Mouse (Mus musculus): ENCODE data around the gene Fbln1. TPM values are rescaled to one million over a fixed set of nuclear protein-coding genes. Genes with fewer than 3 reads are reported as not detected.
A peak's percentile ranks its signal among the peaks of the same experiment; 100 is the strongest.
"Not testable (repeated sequence)": the region's sequence is repeated elsewhere in the genome, so short reads cannot be mapped to it uniquely, and the experiment has no call there.

The Fbln1 gene
- polyA plus RNA-seq, 1 experiment from 2014 or later, result 47.4 TPM

DNA sequence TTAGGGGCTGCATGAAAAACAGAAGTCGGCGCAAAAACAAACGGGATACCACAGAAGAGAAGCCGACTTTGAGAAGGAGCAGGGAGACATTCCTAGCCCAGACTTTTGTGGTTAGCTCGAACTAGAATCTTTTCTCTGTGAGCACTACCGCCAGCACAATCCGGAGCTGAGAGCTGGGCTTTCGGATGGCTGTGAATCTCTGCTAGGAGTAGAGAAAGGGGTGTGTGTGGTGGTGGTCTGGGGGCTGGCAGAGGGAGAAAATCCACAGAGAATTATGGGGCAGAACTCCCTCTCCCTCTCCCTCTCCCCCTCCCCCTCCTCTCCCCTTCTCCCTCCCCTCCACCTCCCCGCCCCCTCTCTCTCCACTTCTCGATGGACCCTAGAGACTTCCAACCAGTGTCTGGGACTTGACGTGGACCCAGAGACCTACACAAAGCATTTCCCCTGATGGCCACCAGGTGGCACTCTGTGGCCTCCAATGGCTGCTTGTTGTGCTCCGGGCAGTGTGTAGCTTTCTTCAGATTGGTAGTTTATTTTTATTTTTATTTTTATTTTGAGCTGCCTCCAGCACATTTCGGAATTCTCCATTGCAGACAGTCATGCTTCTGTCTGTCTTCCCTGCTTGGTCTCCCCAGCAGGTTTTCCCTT is 109.8 kb downstream of the Fbln1 start:
- Histone ChIP-seq H3K4me1 (peaks cover 20% of the 10 kb centered on the region), H3K9ac (no peak overlapping the region), H3K27me3 (replicated peaks) (no peaks in the 10 kb centered on the region; the same call in 1 of the 2 replicates), H3K27ac (no peak overlapping the region), H3K4me3 (no peak overlapping the region), H3K36me3 (replicated peaks) (no peaks in the 10 kb centered on the region), H3K9me3 (no peaks in the 10 kb centered on the region), H3K4me2 (no peak overlapping the region)
- no peak for ATAC-seq (replicated peaks)
- WGBS, result 42% methylated on average over 11 of the region's 13 CpGs

GRCm38 (mm10) chr15:85316342-85317140 is 110.8 kb downstream of the Fbln1 start:
- WGBS, result 54% methylated on average over 14 of the region's 14 CpGs
- no peak overlapping the region for H3K4me2 ChIP-seq
- H3K27ac ChIP-seq, result no peak overlapping the region
- H3K27me3 ChIP-seq (replicated peaks), result no peaks in the 10 kb centered on the region; the same call in 1 of the 2 replicates
- H3K9me3 ChIP-seq, result no peaks in the 10 kb centered on the region
- no peak for ATAC-seq (replicated peaks)
- peaks cover 14% of the 10 kb centered on the region for H3K4me1 ChIP-seq
- no peaks in the 10 kb centered on the region for H3K36me3 ChIP-seq (replicated peaks)
- H3K4me3 ChIP-seq, result no peak overlapping the region
- no peak overlapping the region for H3K9ac ChIP-seq

DNA sequence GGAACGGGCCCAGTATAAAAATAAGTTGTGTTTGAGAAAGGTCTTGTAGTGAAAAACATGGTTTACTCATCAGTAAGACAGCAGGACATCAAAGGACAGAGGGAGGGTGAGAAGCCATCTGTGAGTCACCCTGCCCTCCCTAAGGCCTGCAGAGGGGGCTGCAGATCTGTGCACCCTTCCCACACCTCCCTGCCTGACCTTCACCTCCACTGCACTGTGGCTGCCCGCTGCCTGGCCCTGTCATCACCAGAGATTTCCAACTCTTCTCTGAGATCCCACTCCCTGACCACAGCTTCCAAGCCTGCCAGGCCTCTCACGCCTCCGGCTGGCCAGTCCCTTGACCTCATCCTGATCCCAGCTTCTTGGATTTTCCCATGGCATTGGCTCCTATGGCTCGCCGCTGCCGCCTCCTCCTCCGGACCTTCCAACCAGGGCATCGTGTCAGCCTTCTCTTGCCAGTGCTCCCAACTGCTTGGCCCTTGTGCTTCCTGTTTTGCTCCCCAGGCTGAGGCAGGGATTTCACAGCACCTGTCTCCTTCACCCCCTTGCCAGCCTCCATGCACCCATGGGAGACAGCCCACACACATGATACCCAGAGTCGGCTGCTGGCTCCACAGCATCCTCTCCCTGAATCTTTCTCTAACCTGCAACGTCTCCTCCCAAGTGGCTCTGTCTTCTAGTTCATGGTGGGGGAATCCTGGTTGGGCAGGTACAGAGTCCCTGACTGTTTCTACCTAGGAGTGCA is 114.3 kb downstream of the Fbln1 start:
- ATAC-seq (replicated peaks), result no peak
- H3K27ac ChIP-seq, result no peak overlapping the region
- no peak overlapping the region for H3K4me2 ChIP-seq
- no peak overlapping the region for H3K4me3 ChIP-seq
- H3K9ac ChIP-seq, result no peak overlapping the region
- no peaks in the 10 kb centered on the region for H3K36me3 ChIP-seq (replicated peaks)
- no peaks in the 10 kb centered on the region for H3K27me3 ChIP-seq (replicated peaks)
- no peaks in the 10 kb centered on the region for H3K9me3 ChIP-seq
- 86% methylated on average over 11 of the region's 11 CpGs for WGBS
- H3K4me1 ChIP-seq, result peaks cover 6% of the 10 kb centered on the region

DNA sequence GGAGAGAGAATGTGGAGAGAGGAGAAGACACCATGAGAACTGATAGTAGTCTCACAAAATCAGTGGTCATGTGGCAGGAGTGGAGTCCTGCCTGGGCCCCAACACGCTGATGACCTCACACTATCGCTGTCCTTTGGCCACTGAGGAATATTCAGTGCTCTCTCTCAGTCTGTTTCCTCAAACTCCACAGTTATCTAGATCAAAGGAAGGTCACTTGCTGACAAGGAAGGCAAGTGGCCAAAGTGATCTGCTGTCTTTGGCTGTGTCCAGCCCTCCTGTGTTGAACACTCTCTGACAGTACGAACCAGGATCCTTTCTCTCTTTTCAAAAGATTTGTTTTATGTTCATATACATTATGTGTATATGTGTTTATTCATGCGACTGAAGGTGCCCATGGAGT is 117.5 kb downstream of the Fbln1 start:
- H3K4me1 ChIP-seq, result no peaks in the 10 kb centered on the region
- no peak overlapping the region for H3K27ac ChIP-seq
- WGBS, result 93% methylated on average over 4 of the region's 4 CpGs
- H3K4me3 ChIP-seq, result no peak overlapping the region
- H3K36me3 ChIP-seq (replicated peaks), result no peaks in the 10 kb centered on the region
- no peak for ATAC-seq (replicated peaks)
- H3K27me3 ChIP-seq (replicated peaks), result no peaks in the 10 kb centered on the region
- H3K9me3 ChIP-seq, result no peaks in the 10 kb centered on the region
- H3K9ac ChIP-seq, result no peak overlapping the region
- no peak overlapping the region for H3K4me2 ChIP-seq

GRCm38 (mm10) chr15:85324426-85324825 is 118.7 kb downstream of the Fbln1 start:
- H3K4me2 ChIP-seq, result no peak overlapping the region
- no peak overlapping the region for H3K9ac ChIP-seq
- 100% methylated on average over 1 of the region's 1 CpGs for WGBS
- H3K27me3 ChIP-seq (replicated peaks), result no peaks in the 10 kb centered on the region
- H3K4me1 ChIP-seq, result no peaks in the 10 kb centered on the region
- H3K27ac ChIP-seq, result no peak overlapping the region
- no peaks in the 10 kb centered on the region for H3K36me3 ChIP-seq (replicated peaks)
- ATAC-seq (replicated peaks), result no peak
- H3K9me3 ChIP-seq, result no peaks in the 10 kb centered on the region
- H3K4me3 ChIP-seq, result no peak overlapping the region

DNA sequence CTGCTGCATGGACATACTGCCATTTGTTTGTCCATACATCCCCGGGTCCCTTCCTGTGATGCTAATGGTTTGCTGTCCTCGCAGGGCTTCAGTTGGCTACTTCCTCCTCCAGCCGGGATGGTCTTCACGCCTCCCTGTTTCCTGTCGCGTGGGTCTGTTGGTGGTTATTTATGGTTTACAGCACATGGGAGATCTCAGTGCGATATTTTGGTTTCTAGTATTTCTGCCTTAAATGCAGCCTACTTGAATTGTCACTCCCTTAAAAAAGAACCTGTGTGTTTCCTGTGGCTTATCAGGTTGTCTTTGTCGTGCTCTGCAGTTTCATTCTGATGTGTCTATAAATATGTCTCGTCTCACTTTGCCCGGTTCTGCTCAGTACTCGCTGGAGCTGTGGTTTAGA is 122.1 kb downstream of the Fbln1 start:
- ATAC-seq (replicated peaks), result no peak

GRCm38 (mm10) chr15:85328455-85328854 is 122.7 kb downstream of the Fbln1 start:
- not testable (repeated sequence) for H3K4me2 ChIP-seq; H3K9me3 ChIP-seq; ATAC-seq (replicated peaks); H3K9ac ChIP-seq; H3K27me3 ChIP-seq (replicated peaks); H3K36me3 ChIP-seq (replicated peaks); H3K27ac ChIP-seq; H3K4me1 ChIP-seq; H3K4me3 ChIP-seq
- 83% methylated on average over 2 of the region's 2 CpGs for WGBS

More for the DNA sequence above, 122.1 kb downstream of the Fbln1 start:
- Histone ChIP-seq H3K27me3 (replicated peaks) (no peaks in the 10 kb centered on the region), H3K4me2 (no peak overlapping the region), H3K27ac (no peak overlapping the region), H3K4me3 (no peak overlapping the region), H3K9me3 (no peaks in the 10 kb centered on the region), H3K9ac (no peak overlapping the region), H3K36me3 (replicated peaks) (no peaks in the 10 kb centered on the region), H3K4me1 (no peaks in the 10 kb centered on the region)
- WGBS, result 72% methylated on average over 11 of the region's 11 CpGs

- Histone ChIP-seq H3K4me2 (no peak overlapping the region), H3K9ac (no peak overlapping the region), H3K9me3 (no peaks in the 10 kb centered on the region), H3K4me1 (no peaks in the 10 kb centered on the region), H3K36me3 (replicated peaks) (no peaks in the 10 kb centered on the region), H3K4me3 (no peak overlapping the region), H3K27ac (no peak overlapping the region), H3K27me3 (replicated peaks) (no peaks in the 10 kb centered on the region)
- no peak for ATAC-seq (replicated peaks)
- WGBS, result 87% methylated on average over 5 of the region's 5 CpGs
Observed at GRCm38 (mm10) chr15:85329096-85329495, 123.3 kb downstream of the Fbln1 start.

DNA sequence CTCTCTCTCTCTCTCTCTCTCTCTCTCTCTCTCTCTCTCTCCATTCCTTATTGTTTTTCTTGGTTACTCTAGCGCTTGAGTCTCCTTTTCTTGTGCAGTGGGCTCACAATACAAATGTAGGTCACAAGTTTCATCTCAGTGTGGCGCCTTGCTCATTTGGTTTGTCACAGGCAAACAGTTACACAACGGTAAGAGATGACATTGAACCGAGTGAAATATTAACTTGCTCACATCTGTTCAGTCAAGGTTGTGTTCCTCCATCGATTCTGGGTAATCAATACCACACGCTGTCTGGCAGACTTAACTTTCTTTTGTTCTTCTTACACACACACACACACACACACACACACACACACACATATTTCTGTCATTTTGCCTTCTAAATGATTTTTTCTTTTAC is 124.3 kb downstream of the Fbln1 start:
- Histone ChIP-seq H3K9ac (no peak overlapping the region), H3K27me3 (replicated peaks) (no peaks in the 10 kb centered on the region), H3K27ac (no peak overlapping the region), H3K4me2 (no peak overlapping the region), H3K9me3 (no peaks in the 10 kb centered on the region), H3K4me1 (no peaks in the 10 kb centered on the region), H3K36me3 (replicated peaks) (no peaks in the 10 kb centered on the region), H3K4me3 (no peak overlapping the region)
- ATAC-seq (replicated peaks), result no peak
- 86% methylated on average over 6 of the region's 6 CpGs for WGBS

- H3K9me3 ChIP-seq; ATAC-seq (replicated peaks); H3K27me3 ChIP-seq (replicated peaks); H3K9ac ChIP-seq; H3K36me3 ChIP-seq (replicated peaks); H3K27ac ChIP-seq; H3K4me2 ChIP-seq; H3K4me3 ChIP-seq: not testable (repeated sequence)
- WGBS, result 90% methylated on average over 6 of the region's 6 CpGs
- H3K4me1 ChIP-seq, result peaks cover 21% of the 10 kb centered on the region
Observed at GRCm38 (mm10) chr15:85333511-85333910, 127.8 kb downstream of the Fbln1 start.

- Histone ChIP-seq H3K27ac (no peak overlapping the region), H3K4me3 (no peak overlapping the region), H3K9me3 (no peaks in the 10 kb centered on the region), H3K36me3 (replicated peaks) (no peaks in the 10 kb centered on the region), H3K4me1 (peaks cover 28% of the 10 kb centered on the region), H3K27me3 (replicated peaks) (no peaks in the 10 kb centered on the region), H3K4me2 (no peak overlapping the region), H3K9ac (no peak overlapping the region)
- 79% methylated on average over 3 of the region's 3 CpGs for WGBS
- no peak for ATAC-seq (replicated peaks)
Observed at GRCm38 (mm10) chr15:85334234-85334633, 128.5 kb downstream of the Fbln1 start.

- 12% methylated on average over 13 of the region's 19 CpGs for WGBS
- no peaks in the 10 kb centered on the region for H3K27me3 ChIP-seq (replicated peaks)
- H3K9me3 ChIP-seq, result no peaks in the 10 kb centered on the region
- H3K27ac ChIP-seq, result peak within 1 kb of the TSS; percentile 99
- H3K9ac ChIP-seq, result peak within 1 kb of the TSS; percentile 98
- peak; percentile 87 for ATAC-seq (replicated peaks)
- H3K4me1 ChIP-seq, result peaks cover 29% of the 10 kb centered on the region
- peak within 1 kb of the TSS; percentile 61 for H3K4me2 ChIP-seq
- H3K36me3 ChIP-seq (replicated peaks), result no peaks in the 10 kb centered on the region
- H3K4me3 ChIP-seq, result peak within 1 kb of the TSS; percentile 92
Observed at GRCm38 (mm10) chr15:85335671-85336300, 130.0 kb downstream of the Fbln1 start, which contains the start of gene Atxn10. Atxn10 (plus strand) TSS chr15:85336245.
